Mouse (Mus musculus) G1E (cell line): ENCODE measurements around the gene Ahsg. TPM values are rescaled to one million over a fixed set of nuclear protein-coding genes. Genes with fewer than 3 reads are reported as not detected.

ENCODE experiments used
- ATAC-seq: 2 replicates; pipeline ENCODE4 v1.8.0; 2016; ENCODE audit warnings: mild to moderate bottlenecking; ENCODE audit not compliant: insufficient number of reproducible peaks, poor library complexity, low FRiP score, severe bottlenecking; ENCODE audit errors: extremely low read depth
- DNase-seq: peaks from one replicate; pipeline ENCODE4 v3.0.0; 2012; ENCODE audit warnings: low spot score
- H3K27me3 ChIP-seq: 2 replicates; pipeline ENCODE4 v1.6.1; 2012; ENCODE audit warnings: mild to moderate bottlenecking, low read length, inconsistent platforms; ENCODE audit not compliant: insufficient read depth
- H3K36me3 ChIP-seq: replicated peaks from 2 replicates; pipeline ENCODE3; 2012; ENCODE audit warnings: mild to moderate bottlenecking, inconsistent platforms
- H3K4me1 ChIP-seq: 2 replicates; pipeline ENCODE4 v1.6.1; 2012; ENCODE audit warnings: low read depth, low read length, inconsistent platforms, mixed read lengths; ENCODE audit not compliant: insufficient read depth
- H3K4me3 ChIP-seq: 2 replicates; pipeline ENCODE4 v1.5.1; 2012; ENCODE audit warnings: low read depth, mild to moderate bottlenecking, inconsistent platforms, low read length, moderate library complexity, mixed read lengths
- H3K9me3 ChIP-seq: replicated peaks from 2 replicates; pipeline ENCODE4 v1.6.1; 2012; ENCODE audit warnings: inconsistent platforms
- CTCF ChIP-seq: IDR thresholded peaks from 2 replicates; pipeline ENCODE4 v1.5.1; 2012; ENCODE audit warnings: low read depth, low read length, inconsistent platforms, mixed read lengths
- GATA1 ChIP-seq: IDR thresholded peaks from 2 replicates; pipeline ENCODE4 v1.6.1; 2012; ENCODE audit warnings: borderline replicate concordance, low read length, inconsistent platforms, mixed read lengths
- GATA2 ChIP-seq: IDR thresholded peaks from 2 replicates; pipeline ENCODE4 v1.6.1; 2012; ENCODE audit warnings: low read depth, low read length, inconsistent platforms, borderline replicate concordance
- POLR2AphosphoS5 ChIP-seq: IDR thresholded peaks from 2 replicates; pipeline ENCODE4 v1.6.1; 2012; ENCODE audit warnings: low read depth, low read length, inconsistent platforms; ENCODE audit not compliant: insufficient replicate concordance
- TAL1 ChIP-seq: conservative IDR thresholded peaks from 2 replicates; pipeline ENCODE4 v1.6.1; 2012; ENCODE audit warnings: low read depth, low read length, inconsistent platforms, mixed read lengths
- polyA plus RNA-seq: library from polyadenylated mRNA; stranded (reverse); fragments of >175 nt; gene quantifications from 2 replicates; pipeline ENCODE4 v1.2.3, GENCODE M21; 2012
- total RNA-seq, 2 experiments: library from RNA; stranded (forward) in 1 of 2; stranded (reverse) in 1 of 2; fragments of 200-1000 nt in 1 of 2; fragments of >200 nt in 1 of 2; fragmentation: Nextera tagmentation in 1 of 2; gene quantifications; 2 replicates each; pipeline ENCODE4 v1.2.3; 2014 to 2017

The Ahsg gene
- total and polyA plus RNA-seq, 3 experiments: 0.11 to 2.7 (median 0.38) TPM

DNA sequence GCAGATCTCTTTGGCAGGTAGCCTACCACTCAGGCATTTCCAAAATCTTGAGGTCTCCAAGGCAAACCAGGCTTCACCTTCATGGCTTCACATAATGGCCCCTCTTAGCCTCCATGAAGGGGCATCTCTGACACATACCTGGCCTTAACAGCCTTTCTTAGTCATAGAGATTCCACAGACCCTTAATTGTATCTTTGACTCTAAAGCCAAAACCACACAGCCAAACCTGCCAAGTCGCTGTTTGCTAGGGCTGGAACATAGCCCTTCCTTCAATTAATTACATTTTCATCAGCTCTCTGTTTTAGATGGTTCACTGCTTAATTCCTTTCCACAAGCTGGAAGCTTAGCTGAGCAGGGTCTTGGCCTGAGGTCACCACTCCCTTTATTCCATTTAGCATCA is 42.7 kb upstream of the Ahsg start:
- Histone ChIP-seq H3K27me3 (no peaks in the 10 kb centered on the region), H3K9me3 (no peaks in the 10 kb centered on the region), H3K4me1 (peaks cover 21% of the 10 kb centered on the region), H3K4me3 (no peak overlapping the region), H3K36me3 (peaks cover 85% of the 10 kb centered on the region)
- DNase-seq (no peak), ATAC-seq (no peak)
- TF ChIP-seq POLR2AphosphoS5 (no peak), TAL1 (no peak), GATA2 (no peak), CTCF (no peak), GATA1 (no peak)

DNA sequence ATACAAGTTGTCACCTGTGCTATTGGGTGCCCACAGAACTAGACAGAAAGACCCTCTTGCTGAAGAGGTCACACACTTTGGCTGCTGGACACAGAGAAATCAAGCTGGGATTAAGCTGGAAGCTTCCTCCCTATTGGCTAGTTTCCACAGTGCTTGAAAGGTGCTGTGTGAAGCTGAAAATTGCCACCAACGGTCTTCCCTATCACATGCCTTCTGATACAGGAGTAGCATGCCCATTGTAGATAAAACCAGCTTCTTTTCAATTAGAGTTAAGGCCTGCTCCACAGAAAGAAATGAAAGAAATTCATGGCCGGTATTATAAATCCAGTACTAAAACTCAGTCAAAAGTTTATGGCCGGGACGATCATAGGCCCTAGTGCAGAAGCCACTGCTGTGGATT is 38.4 kb upstream of the Ahsg start:
- Histone ChIP-seq H3K9me3 (no peaks in the 10 kb centered on the region), H3K4me1 (peaks cover 15% of the 10 kb centered on the region)

DNA sequence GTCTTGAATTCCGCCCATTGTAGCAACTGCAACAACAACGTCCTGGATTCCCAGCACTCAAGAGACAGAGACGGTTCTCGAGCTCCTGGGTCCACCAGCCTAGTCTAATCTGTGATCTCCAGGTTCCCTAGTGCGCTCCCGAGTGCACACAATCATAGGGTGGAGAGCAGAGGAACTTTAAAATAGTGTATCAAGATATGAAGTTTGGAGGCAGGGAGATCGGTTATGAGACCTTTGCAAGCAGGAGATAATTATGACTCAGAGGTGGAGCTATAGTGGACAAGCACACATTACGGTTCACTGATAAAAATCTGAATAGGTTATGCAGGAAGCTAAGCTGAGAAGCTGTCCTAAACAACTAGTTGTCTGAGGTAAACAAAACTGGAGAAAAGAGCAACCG is 34.3 kb upstream of the Ahsg start:
- Histone ChIP-seq H3K9me3 (no peaks in the 10 kb centered on the region), H3K4me1 (peaks cover 29% of the 10 kb centered on the region), H3K36me3 (peaks cover 53% of the 10 kb centered on the region), H3K4me3 (peak overlapping the region; percentile 100), H3K27me3 (no peaks in the 10 kb centered on the region)
- TF ChIP-seq GATA2: no peak
- TF ChIP-seq CTCF: no peak
- TF ChIP-seq TAL1: no peak
- no peak for TF ChIP-seq POLR2AphosphoS5
- no peak for TF ChIP-seq GATA1
- peak; percentile 41 for ATAC-seq
- DNase-seq: peak; percentile 29

More for the DNA sequence above, 38.4 kb upstream of the Ahsg start:
- ATAC-seq (no peak), DNase-seq (no peak)
- Histone ChIP-seq H3K36me3 (peaks cover 62% of the 10 kb centered on the region), H3K27me3 (no peaks in the 10 kb centered on the region), H3K4me3 (no peak overlapping the region)
- TF ChIP-seq GATA2 (no peak), TAL1 (no peak), CTCF (no peak), POLR2AphosphoS5 (no peak), GATA1 (no peak)

DNA sequence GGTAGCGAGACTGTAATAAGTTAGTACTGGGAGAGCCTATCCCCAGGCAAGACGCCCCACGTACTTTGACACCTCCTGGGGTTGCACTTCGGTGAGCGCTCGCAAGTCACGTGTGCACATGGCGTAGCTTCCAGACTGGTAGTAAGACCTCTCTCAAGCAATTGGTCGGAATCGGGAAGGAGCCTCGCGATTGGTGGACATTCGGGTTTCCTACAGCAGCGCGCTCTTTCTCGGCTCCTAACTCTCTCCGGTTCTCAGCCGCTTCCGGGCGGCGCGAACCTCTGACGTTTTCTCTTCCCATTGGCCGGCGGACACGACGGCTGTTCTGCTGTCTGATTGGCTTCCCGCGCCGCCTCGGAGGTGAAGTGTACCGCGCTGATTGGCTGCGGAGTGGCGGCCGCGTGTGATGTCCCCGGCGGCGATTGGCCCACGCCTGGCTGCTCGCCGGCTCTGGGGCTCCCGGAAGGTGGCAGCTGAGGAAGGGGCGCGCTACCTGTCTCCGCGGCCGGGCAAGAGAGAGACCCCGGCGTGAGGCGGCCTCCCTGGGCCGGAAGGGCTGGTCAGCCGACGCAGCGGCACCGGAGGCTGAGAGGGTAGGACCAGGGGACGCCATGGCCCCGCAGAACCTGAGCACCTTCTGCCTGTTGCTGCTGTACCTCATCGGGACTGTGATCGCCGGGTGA is 33.5 kb upstream of the Ahsg start, which contains the start of the genes Tbccd1 and Dnajb11:
Gene Tbccd1 (minus strand): TSS at position 239 of the 683 bp plus-strand sequence.
Gene Dnajb11 (plus strand): TSS at position 415 of the 683 bp plus-strand sequence.
- Histone ChIP-seq H3K4me1 (peaks cover 29% of the 10 kb centered on the region), H3K27me3 (no peaks in the 10 kb centered on the region), H3K36me3 (peaks cover 53% of the 10 kb centered on the region), H3K9me3 (no peaks in the 10 kb centered on the region), H3K4me3 (peak within 1 kb of the TSS; percentile 100)
- peak; percentile 91 for ATAC-seq
- peak; percentile 98 for DNase-seq
- TF ChIP-seq CTCF (no peak), TAL1 (no peak), POLR2AphosphoS5 (no peak), GATA1 (no peak), GATA2 (no peak)

- DNase-seq (no peak), ATAC-seq (no peak)
- Histone ChIP-seq H3K27me3 (no peaks in the 10 kb centered on the region), H3K4me3 (no peak overlapping the region), H3K36me3 (peaks cover 73% of the 10 kb centered on the region), H3K4me1 (no peaks in the 10 kb centered on the region), H3K9me3 (no peaks in the 10 kb centered on the region)
- no peak for TF ChIP-seq CTCF
These were observed 18.7 kb upstream of the Ahsg start for GRCm38 (mm10) chr16:22872397-22872796.

DNA sequence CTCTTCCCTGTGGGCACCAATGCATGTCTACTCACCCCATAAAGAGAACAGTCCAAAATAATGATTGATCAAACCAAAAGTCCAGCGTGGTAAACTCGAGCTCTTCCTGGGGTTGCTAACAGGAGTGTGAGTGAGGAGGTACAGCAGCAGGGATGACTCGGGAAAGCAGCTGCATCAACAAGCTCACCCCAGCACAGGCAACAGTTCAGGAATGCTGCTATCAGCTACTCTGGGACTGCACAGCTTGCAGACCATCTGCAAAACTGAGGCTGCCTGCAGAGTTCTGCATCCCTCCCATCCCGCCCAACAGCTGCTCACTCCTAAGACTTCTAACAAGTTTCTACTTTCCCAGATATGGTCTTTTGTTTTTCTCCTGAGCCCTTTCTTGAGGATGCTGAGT is 17.7 kb upstream of the Ahsg start:
- TF ChIP-seq CTCF (no peak), POLR2AphosphoS5 (no peak)
- H3K36me3 ChIP-seq: peaks cover 63% of the 10 kb centered on the region
- H3K4me3 ChIP-seq: no peak overlapping the region
- ATAC-seq (no peak), DNase-seq (no peak)
- no peaks in the 10 kb centered on the region for H3K4me1 ChIP-seq
- H3K27me3 ChIP-seq: peaks cover 3% of the 10 kb centered on the region; the same call in 1 of the 2 replicates
- H3K9me3 ChIP-seq: no peaks in the 10 kb centered on the region
